Mouse (Mus musculus) frontal cortex, adult 2 months (tissue): ENCODE results near the gene Zfp57. TPM values are rescaled to one million over a fixed set of nuclear protein-coding genes. Genes with fewer than 3 reads are reported as not detected.
A peak's percentile ranks its signal among the peaks of the same experiment; 100 is the strongest.

Source experiments
- DNase-seq, 2 experiments: peaks; one replicate each; pipeline ENCODE4 v3.0.0; 2022; ENCODE audit warnings: low spot score in 1 of 2; ENCODE audit errors: extremely low spot score in 1 of 2
- polyA plus RNA-seq: library from polyadenylated mRNA; depleted of rRNA; stranded (reverse); fragments of >200 nt; gene quantifications from 2 replicates; pipeline ENCODE4 v1.2.3, GENCODE M21; 2012; rRNA removed

Gene Zfp57
- polyA plus RNA-seq, 1 experiment, result 40.6 TPM

DNA sequence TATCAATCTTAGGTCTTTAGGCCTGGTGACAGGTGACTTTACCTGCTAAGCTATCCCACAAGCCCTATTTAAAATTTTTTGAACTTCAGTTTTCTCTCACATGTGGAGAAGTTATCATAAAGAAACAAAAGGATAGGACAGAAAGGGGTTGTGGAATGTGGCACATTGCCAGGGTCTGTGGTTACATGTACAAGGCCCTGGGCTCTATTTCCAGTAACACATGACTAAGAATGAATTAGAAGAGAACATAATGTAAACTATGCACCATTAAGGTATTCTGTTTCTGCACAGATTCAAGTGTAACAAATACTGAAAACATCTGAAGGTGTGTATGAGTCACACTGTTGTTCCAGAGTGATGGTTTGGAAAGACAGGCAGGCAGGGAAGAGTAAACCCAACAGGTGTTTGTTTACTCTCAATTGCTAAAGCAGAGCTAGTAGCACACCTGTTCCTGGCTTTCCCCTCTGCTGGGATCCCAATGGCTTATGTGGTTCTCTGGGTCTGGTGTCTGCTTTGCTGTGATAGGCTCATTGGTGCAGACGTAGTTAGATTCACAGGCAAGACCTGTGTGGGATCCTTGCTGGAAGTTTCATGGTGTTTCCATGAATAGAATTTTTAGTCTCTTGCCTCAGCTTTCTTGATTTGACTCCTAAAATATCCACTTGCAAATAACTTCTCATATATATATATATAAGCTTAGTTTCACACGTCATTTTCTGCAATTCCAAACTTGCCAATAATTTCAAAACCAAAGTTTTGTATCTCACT is 38.3 kb downstream of the Zfp57 start:
- DNase-seq, result no peak

DNA sequence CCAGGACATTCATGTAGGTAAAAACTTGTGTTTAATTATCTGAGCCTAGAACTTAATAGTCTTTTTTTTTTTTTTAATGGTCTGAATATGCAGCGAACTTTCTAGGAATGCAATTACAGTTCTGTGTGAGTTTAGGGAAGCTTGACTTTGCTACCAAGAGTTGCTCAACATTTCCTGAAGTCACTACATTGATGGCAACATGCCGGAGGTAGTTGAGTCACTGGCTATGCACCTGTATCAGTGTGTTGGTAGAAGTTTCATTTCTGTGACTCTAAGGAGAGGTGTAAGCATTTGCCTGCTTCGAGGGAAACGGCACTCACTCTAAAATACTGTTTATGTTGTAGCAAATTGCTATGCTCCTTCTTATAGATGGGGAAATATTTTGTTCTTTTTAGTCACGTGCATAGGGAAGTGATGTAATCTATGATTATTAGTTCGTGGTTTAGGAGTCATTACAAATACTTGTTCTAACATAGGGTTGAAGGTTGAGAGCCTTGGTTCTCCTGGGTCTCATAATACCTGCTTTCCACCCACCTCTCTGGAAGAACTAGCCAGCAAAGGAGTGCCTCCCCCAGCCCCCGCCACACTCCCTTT is 43.8 kb downstream of the Zfp57 start:
- no peak for DNase-seq

DNA sequence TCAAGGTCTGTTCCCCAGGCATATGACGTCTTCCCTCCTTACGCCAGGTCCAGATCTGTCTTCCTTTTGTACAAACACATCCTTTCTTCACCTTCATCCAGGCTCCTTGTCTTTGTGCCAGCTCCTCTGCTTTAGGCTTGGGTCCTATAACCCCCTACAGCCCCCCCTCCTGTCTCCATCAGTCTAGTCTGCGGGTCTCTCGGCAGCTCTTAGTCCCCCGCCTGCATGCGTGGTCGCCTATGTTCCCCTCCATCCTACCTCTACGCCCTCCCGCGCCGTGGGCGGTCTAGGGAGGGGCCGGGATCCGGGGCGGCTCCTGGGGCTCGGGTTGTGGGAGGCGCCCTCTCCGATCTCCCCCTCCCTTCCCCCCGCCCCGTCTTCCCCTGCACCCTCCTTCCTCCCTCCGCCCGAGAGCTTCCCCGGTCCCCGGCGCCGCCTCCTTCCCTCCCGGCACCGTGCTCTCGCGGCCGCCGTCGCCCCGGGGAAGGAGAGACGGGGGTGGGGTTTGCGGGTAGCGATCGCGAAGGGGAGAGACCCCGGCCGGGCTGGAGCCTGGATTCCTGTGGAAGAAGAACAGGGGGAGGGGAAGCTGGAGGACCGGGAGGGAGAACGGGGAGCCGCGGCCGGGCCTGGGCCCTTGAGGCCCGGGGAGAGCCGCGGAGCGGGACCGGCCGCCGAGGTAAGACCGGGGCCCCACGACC is 44.8 kb downstream of the Zfp57 start, which contains the start of gene Gabbr1:
TSS of gene Gabbr1 (plus strand) at position 356 of the 701 bp plus-strand sequence.
- DNase-seq, result peak in 1 of 2 experiments; percentile 83

DNA sequence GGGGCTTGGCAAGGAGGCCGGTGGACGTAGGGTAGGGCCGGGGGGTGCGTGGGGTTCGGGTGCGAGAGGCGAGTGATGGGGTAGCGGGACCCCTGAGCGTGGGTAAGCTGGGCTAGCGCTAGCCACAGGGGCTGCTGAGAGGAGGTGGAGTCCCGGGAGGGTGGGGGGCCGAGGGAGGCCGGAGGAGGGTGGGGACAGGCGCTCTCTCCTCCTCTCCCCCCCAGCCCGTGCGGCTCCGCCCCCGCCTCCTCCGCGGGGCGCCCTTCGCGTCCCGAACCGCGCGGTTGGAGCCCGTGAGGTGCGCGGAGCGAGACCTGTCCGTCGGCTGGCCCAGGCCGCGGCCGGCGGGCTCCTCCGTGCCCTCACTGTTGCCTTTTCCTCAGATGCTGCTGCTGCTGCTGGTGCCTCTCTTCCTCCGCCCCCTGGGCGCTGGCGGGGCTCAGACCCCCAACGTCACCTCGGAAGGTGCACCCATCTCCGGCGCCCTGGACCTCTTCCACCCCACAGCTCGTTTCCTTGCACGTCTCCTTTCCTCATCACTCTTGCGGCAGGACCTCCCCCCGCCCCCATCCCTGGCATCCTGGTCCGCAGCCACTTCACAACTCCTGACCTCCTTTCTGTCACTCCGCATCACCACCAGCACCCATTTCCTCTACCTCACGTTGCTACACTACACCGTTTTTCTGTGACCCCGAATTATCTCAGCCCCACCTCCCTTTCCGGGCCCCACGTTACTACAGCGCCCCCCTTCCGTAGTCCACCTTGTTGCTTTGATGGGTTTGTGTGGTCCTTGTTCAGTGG is 45.5 kb downstream of the Zfp57 start:
- peak in 1 of 2 experiments; percentile 63 for DNase-seq

DNA sequence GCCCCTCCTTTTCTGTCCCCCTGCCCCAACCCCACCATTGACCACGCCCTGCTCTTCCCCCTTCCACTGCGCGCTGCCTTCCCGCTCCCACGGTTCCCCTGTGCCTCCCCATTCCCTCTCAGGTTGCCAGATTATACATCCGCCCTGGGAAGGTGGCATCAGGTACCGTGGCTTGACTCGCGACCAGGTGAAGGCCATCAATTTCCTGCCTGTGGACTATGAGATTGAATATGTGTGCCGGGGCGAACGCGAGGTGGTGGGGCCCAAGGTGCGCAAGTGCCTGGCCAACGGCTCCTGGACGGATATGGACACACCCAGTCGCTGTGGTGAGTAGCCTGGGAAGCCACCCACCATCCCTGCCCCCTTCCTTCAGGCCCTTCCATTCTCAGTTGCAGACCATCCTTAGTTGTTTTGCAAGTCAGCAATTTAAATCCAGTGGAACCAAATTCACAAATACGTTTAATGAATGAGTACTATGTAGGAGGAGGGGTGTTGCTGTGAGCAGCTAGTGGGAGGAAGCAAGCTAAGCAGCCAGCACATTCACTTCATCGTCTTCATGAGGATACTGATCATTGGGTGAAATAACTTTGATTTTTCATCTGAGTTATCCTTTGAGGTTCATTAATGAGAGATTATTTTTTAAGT is 46.5 kb downstream of the Zfp57 start:
- no peak for DNase-seq

DNA sequence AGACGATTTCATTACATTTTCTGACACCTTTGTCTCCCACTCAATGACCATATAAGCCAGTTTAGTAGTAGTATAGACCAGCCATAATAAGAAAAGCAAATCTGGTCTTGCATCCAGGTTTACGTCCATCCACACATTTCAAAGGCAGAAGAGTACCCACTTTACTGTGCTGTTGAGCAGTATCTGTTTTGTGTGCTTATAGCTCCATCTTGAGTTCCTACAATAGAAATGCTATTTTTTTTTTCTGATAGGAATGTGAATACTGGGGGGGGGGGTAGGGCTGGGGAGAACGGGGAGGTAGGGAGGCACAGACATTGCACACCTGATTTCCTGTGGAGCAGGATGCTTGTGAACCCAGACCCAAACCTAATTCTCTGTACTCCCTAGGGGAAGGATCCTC is 47.0 kb downstream of the Zfp57 start:
- DNase-seq, result no peak

DNA sequence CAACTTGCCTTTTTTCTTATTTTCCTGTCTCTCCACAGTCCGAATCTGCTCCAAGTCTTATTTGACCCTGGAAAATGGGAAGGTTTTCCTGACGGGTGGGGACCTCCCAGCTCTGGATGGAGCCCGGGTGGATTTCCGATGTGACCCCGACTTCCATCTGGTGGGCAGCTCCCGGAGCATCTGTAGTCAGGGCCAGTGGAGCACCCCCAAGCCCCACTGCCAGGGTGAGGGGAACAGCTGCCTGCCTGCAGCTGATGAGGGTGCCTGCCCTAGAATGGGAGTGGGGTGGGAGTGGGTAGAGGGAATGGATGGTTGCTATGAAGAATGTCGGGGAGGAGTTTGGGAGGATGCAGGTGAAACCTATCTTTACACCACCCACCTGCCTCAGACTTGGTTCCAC is 47.4 kb downstream of the Zfp57 start:
- DNase-seq, result no peak

DNA sequence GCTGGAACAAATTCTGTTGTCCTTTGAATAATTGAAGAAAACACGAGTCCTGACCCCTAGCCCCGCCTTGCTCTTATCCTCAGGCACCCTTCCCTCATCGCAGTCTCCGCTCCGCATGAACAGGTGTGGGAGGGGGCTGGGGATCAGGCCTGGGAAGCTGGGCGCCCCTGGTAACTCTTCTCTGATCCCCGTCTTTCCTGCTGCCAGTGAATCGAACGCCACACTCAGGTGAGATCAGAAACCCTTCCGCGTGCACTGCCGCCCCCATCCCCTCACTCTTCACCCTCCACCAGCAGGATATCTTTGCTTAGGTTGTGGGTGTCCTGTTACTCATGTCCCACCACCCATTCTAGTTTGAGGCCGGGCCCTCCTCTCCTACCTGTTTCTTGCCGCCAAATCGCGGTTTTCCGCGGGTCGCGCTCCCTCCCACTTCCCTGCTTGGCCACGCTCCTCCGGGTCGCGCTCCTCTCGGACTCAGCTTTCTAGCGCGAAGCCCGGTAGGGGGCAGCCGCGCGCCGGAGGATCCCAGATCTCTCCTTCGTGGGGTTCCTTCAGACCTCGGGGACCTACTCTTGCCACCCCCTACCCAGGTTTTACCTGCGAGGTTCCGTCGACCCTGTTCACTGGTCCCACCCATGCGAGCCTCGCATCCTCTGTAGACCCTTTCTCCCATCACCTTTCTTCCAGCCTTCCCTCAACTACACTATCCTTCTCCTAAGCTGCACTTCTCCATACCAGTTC is 48.8 kb downstream of the Zfp57 start:
- peak in 1 of 2 experiments; percentile 90 for DNase-seq

DNA sequence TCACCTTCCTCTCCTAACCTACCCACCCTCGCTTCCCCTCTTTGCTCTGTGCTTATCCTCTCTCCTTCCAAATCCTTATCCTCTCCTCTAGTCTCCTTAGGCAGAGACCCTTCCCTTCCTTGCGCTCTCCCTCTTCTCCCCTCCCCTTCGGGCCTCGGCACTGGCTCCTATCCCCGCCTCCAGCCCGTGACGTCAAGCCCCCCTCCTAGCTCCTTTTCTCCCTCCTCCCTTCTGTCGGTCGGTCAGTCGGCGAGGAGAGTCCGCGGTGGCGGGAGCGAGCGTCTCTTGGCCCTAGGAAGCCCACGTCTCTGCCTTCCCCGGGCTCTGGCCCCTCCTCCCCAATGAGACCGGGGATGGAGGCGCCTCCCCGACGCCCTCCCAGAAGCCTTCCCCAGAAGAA is 49.4 kb downstream of the Zfp57 start:
- peak; percentile 89 to 94 for DNase-seq

DNA sequence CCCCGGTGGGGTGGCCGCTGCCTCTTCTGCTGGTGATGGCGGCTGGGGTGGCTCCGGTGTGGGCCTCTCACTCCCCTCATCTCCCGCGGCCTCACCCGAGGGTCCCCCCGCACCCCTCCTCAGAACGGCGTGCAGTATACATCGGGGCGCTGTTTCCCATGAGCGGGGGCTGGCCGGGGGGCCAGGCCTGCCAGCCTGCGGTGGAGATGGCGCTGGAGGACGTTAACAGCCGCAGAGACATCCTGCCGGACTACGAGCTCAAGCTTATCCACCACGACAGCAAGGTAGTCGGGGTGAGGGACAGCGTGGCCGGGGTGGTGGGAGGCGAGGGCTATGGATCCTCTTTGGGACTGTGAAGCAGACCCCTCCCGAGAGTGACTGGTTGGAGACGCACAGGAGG is 49.9 kb downstream of the Zfp57 start:
- DNase-seq, result no peak

DNA sequence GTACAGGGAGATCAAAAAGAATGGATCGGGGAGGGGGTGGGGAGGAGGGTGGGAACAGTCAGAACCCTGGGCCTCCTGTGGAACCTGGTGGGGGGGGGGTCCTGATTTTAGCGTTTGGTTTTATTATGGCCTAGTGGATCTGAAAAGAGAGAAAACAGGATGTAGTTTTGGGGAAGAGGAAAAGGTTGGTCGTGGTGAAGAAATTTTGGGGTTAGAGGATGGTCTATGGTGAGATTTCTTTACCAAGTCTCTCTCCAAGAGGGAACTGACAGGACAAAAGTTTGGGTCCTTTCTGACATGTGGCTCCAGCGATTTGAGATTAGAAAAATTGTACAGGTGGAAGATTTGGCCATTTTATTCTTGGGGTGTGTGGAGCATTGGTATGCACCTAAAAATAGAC is 50.8 kb downstream of the Zfp57 start:
- DNase-seq, result no peak

DNA sequence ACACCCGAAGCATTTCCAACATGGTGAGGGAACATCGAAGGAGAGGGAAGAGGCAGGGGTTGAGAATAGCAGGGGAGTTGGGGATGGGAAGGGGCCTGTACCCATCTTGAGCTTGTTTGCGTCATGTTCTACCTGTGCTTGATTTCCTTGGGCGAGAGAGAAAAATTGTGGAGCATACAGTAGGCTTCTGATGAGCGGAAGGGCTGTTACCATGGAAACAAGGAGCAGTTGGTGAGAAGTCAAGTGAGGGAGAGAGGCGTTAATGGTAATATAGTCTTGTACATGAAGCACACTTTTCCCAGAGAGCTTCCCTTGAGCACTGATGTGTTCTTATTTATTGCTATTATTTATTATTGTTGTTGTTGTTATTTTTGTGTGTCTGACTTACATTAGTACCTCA is 56.0 kb downstream of the Zfp57 start:
- DNase-seq, result no peak

Other genes with a start within 250 kb of the Zfp57 start
- gene H2-M10.5, start 228.3 kb upstream of the Zfp57 start, polyA plus RNA-seq, result not detected in 2 replicates
- gene H2-M10.6, start 189.0 kb upstream of the Zfp57 start, polyA plus RNA-seq, result not detected in 2 replicates
- 20.8 and 21.9 TPM in 2 replicates for gene Trim26, start 164.0 kb upstream of the Zfp57 start, polyA plus RNA-seq
- gene Trim15, start 134.0 kb upstream of the Zfp57 start, polyA plus RNA-seq, result 0.04 and 0.08 TPM in 2 replicates
- 0.06 and 0.08 TPM in 2 replicates for gene Trim10, start 131.6 kb upstream of the Zfp57 start, polyA plus RNA-seq
- 0.22 and 0.29 TPM in 2 replicates for gene Trim40, start 111.0 kb upstream of the Zfp57 start, polyA plus RNA-seq
- not detected in 2 replicates for gene Trim31, start 103.0 kb upstream of the Zfp57 start, polyA plus RNA-seq
- gene Rnf39, start 58.2 kb upstream of the Zfp57 start, polyA plus RNA-seq, result 4.0 and 5.1 TPM in 2 replicates
- gene Ppp1r11, start 49.4 kb upstream of the Zfp57 start, polyA plus RNA-seq, result 186 and 189 TPM in 2 replicates
- gene Znrd1, start 42.6 kb upstream of the Zfp57 start, polyA plus RNA-seq, result 36.4 and 42.2 TPM in 2 replicates
- 6.0 and 6.9 TPM in 2 replicates for gene Znrd1as, start 42.6 kb upstream of the Zfp57 start, polyA plus RNA-seq
- gene 2410137M14Rik, start 19.9 kb upstream of the Zfp57 start, polyA plus RNA-seq, result 0.42 and 1.1 TPM in 2 replicates
- gene H2-M5, start 11.6 kb upstream of the Zfp57 start, polyA plus RNA-seq, result 2.8 and 3.3 TPM in 2 replicates
- gene Mog, start 22.2 kb downstream of the Zfp57 start, polyA plus RNA-seq, result 43.8 and 54.7 TPM in 2 replicates
- 430 and 435 TPM in 2 replicates for gene Gabbr1, start 44.8 kb downstream of the Zfp57 start, polyA plus RNA-seq
- gene Olfr90, start 87.3 kb downstream of the Zfp57 start, polyA plus RNA-seq, result 0.04 TPM in 1 of 2 replicates, not detected in the other
- not detected in 2 replicates for gene Olfr91, start 97.1 kb downstream of the Zfp57 start, polyA plus RNA-seq
- not detected in 2 replicates for gene Olfr92, start 118.9 kb downstream of the Zfp57 start, polyA plus RNA-seq
- not detected in 2 replicates for gene Olfr93, start 160.3 kb downstream of the Zfp57 start, polyA plus RNA-seq
- gene Ubd, start 192.7 kb downstream of the Zfp57 start, polyA plus RNA-seq, result not detected in 2 replicates
- not detected in 2 replicates for gene Olfr94, start 199.8 kb downstream of the Zfp57 start, polyA plus RNA-seq
- gene Olfr95, start 212.0 kb downstream of the Zfp57 start, polyA plus RNA-seq, result not detected in 2 replicates
- gene Olfr96, start 219.0 kb downstream of the Zfp57 start, polyA plus RNA-seq, result not detected in 2 replicates
- not detected in 2 replicates for gene Olfr97, start 236.2 kb downstream of the Zfp57 start, polyA plus RNA-seq